Mouse (Mus musculus) kidney, adult 2 months (tissue): ENCODE data around the gene Ankdd1b. TPM values are rescaled to one million over a fixed set of nuclear protein-coding genes. Genes with fewer than 3 reads are reported as not detected.

ENCODE experiments used
- DNase-seq: peaks from one replicate; pipeline ENCODE4 v3.0.0; 2021
- H3K27ac ChIP-seq: fragments of 200-500 bp; 2 replicates; pipeline ENCODE4 v1.5.1; 2012; ENCODE audit warnings: low read depth, low read length, control low read depth, inconsistent platforms; ENCODE audit not compliant: insufficient read depth
- H3K27me3 ChIP-seq: fragments of 200-500 bp; replicated peaks from 2 replicates; pipeline ENCODE4 v1.6.1; 2012; ENCODE audit warnings: mild to moderate bottlenecking, moderate library complexity, low read length, inconsistent platforms; ENCODE audit not compliant: control insufficient read depth, insufficient read depth
- H3K36me3 ChIP-seq: fragments of 200-500 bp; 2 replicates; pipeline ENCODE4 v1.6.1; 2012; ENCODE audit warnings: mild to moderate bottlenecking, moderate library complexity, low read length, inconsistent platforms; ENCODE audit not compliant: control insufficient read depth, insufficient read depth
- H3K4me1 ChIP-seq: fragments of 200-500 bp; 2 replicates; pipeline ENCODE4 v1.6.1; 2011; ENCODE audit warnings: low read length; ENCODE audit not compliant: control insufficient read depth, insufficient read depth
- H3K4me3 ChIP-seq: fragments of 200-500 bp; 2 replicates; pipeline ENCODE4 v1.5.1; 2011; ENCODE audit warnings: mild to moderate bottlenecking, low read depth, low read length, control low read depth; ENCODE audit not compliant: insufficient read depth
- CTCF ChIP-seq: fragments of 200-500 bp; conservative IDR thresholded peaks from 2 replicates; pipeline ENCODE4 v1.5.1; 2011; ENCODE audit warnings: low read depth, mild to moderate bottlenecking, control low read depth, low read length, moderate library complexity, mixed read lengths; ENCODE audit not compliant: insufficient read depth, insufficient read length
- POLR2A ChIP-seq: fragments of 200-500 bp; IDR thresholded peaks from one replicate; pipeline ENCODE4 v1.6.1; 2011; ENCODE audit warnings: low read depth, low read length, control low read depth
- WGBS: fragments of 180-500 bp; shearing (Covaris S2); methylation state at CpG from one replicate; pipeline ENCODE4 v1.1.7; 2018; 5-methylcytosine and 5-hydroxymethylcytosine counted together
- polyA plus RNA-seq: library from polyadenylated mRNA; depleted of rRNA; stranded (reverse); fragments of >200 nt; gene quantifications from 2 replicates; pipeline ENCODE4 v1.2.3, GENCODE M21; 2012; rRNA removed

Gene Ankdd1b
- polyA plus RNA-seq, 1 experiment = 0.36 TPM

GRCm38 (mm10) chr13:96375519-96375918 lies 95.5 kb downstream of the Ankdd1b start:
- no peak for DNase-seq
- H3K36me3 ChIP-seq = no peaks in the 10 kb centered on the region
- no peak overlapping the region for H3K4me3 ChIP-seq
- H3K4me1 ChIP-seq = no peaks in the 10 kb centered on the region
- H3K27ac ChIP-seq = no peak overlapping the region
- no peak for TF ChIP-seq POLR2A
- 0 out of 2 replicates have a peak, but pooled peaks have one; percentile 21 for TF ChIP-seq CTCF
- no peaks in the 10 kb centered on the region; the same call in 1 of the 2 replicates for H3K27me3 ChIP-seq
- 3% methylated on average over 2 of the region's 2 CpGs for WGBS

Other genes with a start within 250 kb of the Ankdd1b start
- 5.2 and 7.1 TPM in 2 replicates for gene Poc5, start 82.9 kb downstream of the Ankdd1b start, polyA plus RNA-seq
- gene Gm17622, start 19.5 kb upstream of the Ankdd1b start, polyA plus RNA-seq = not detected in 2 replicates
- gene Polk, start 71.4 kb upstream of the Ankdd1b start, polyA plus RNA-seq = 1.7 and 1.9 TPM in 2 replicates
- 13.1 and 13.6 TPM in 2 replicates for gene Col4a3bp, start 71.4 kb upstream of the Ankdd1b start, polyA plus RNA-seq
- gene Hmgcr, start 199.7 kb upstream of the Ankdd1b start, polyA plus RNA-seq = 18.7 and 33.7 TPM in 2 replicates